Mouse (Mus musculus): ENCODE data around the gene Mfap3l. TPM values are rescaled to one million over a fixed set of nuclear protein-coding genes. Genes with fewer than 3 reads are reported as not detected.
A peak's percentile ranks its signal among the peaks of the same experiment; 100 is the strongest.
"Not testable (repeated sequence)": the region's sequence is repeated elsewhere in the genome, so short reads cannot be mapped to it uniquely, and the experiment has no call there.

Gene Mfap3l
- polyA plus RNA-seq (2015; fragmentation: Nextera tagmentation; extraction: Ambion mirVana) = 4.4 and 4.7 TPM in 2 replicates

GRCm38 (mm10) chr8:60632250-60632932 lies at the start of gene Mfap3l:
Gene Mfap3l, plus strand, starts transcription at chr8:60632827.
- peak within 1 kb of the TSS; percentile 72 for H3K27ac ChIP-seq
- WGBS = under 1% methylated on average over 60 of the region's 60 CpGs

GRCm38 (mm10) chr8:60583369-60583768 lies 49.3 kb upstream of the Mfap3l start:
- ATAC-seq (ENCODE audit: borderline replicate concordance, extremely low read depth, low FRiP score, low TSS enrichment) = no peak
- WGBS = 68% methylated on average over 2 of the region's 2 CpGs

More at GRCm38 (mm10) chr8:60632250-60632932, at the start of gene Mfap3l:
- Histone ChIP-seq H3K9ac (peak within 1 kb of the TSS; percentile 55), H3K4me1 (peaks cover 15% of the 10 kb centered on the region), H3K4me2 (peak within 1 kb of the TSS; percentile 98), H3K4me3 (peak within 1 kb of the TSS; percentile 67), H3K27me3 (no peaks in the 10 kb centered on the region; the same call in 1 of the 2 replicates), H3K9me3 (no peaks in the 10 kb centered on the region), H3K36me3 (no peaks in the 10 kb centered on the region)
- ATAC-seq (ENCODE audit: borderline replicate concordance, extremely low read depth, low FRiP score, low TSS enrichment) = peak; percentile 98

GRCm38 (mm10) chr8:60591352-60592105 lies 41.1 kb upstream of the Mfap3l start:
- not testable (repeated sequence) for H3K27ac ChIP-seq; H3K4me1 ChIP-seq; H3K9me3 ChIP-seq; ATAC-seq (ENCODE audit: borderline replicate concordance, extremely low read depth, low FRiP score, low TSS enrichment); H3K4me3 ChIP-seq; H3K27me3 ChIP-seq; H3K9ac ChIP-seq; H3K4me2 ChIP-seq; H3K36me3 ChIP-seq
- WGBS = 81% methylated on average over 29 of the region's 29 CpGs

More at GRCm38 (mm10) chr8:60583369-60583768, 49.3 kb upstream of the Mfap3l start:
- Histone ChIP-seq H3K4me1 (no peaks in the 10 kb centered on the region), H3K9ac (no peak overlapping the region), H3K27me3 (no peaks in the 10 kb centered on the region), H3K36me3 (no peaks in the 10 kb centered on the region), H3K4me3 (no peak overlapping the region), H3K9me3 (no peaks in the 10 kb centered on the region), H3K4me2 (no peak overlapping the region), H3K27ac (no peak overlapping the region)

- ATAC-seq (ENCODE audit: borderline replicate concordance, extremely low read depth, low FRiP score, low TSS enrichment) = no peak
- H3K4me1 ChIP-seq = no peaks in the 10 kb centered on the region
- no peaks in the 10 kb centered on the region for H3K9me3 ChIP-seq
- no peak overlapping the region for H3K9ac ChIP-seq
- no peaks in the 10 kb centered on the region for H3K36me3 ChIP-seq
- 62% methylated on average over 3 of the region's 3 CpGs for WGBS
- no peak overlapping the region for H3K4me3 ChIP-seq
- no peak overlapping the region for H3K27ac ChIP-seq
- H3K27me3 ChIP-seq = no peaks in the 10 kb centered on the region
- H3K4me2 ChIP-seq = no peak overlapping the region
Observed at GRCm38 (mm10) chr8:60594761-60595160, 37.9 kb upstream of the Mfap3l start.

GRCm38 (mm10) chr8:60611580-60612111 lies 21.0 kb upstream of the Mfap3l start:
- H3K4me3 ChIP-seq = no peak overlapping the region
- H3K9ac ChIP-seq = no peak overlapping the region
- H3K27me3 ChIP-seq = no peaks in the 10 kb centered on the region
- H3K9me3 ChIP-seq = no peaks in the 10 kb centered on the region
- no peak overlapping the region for H3K27ac ChIP-seq
- no peaks in the 10 kb centered on the region for H3K36me3 ChIP-seq
- no peak overlapping the region for H3K4me2 ChIP-seq
- no peak for ATAC-seq (ENCODE audit: borderline replicate concordance, extremely low read depth, low FRiP score, low TSS enrichment)
- H3K4me1 ChIP-seq = no peaks in the 10 kb centered on the region

GRCm38 (mm10) chr8:60616928-60617327 lies 15.7 kb upstream of the Mfap3l start:
- 39% methylated on average over 2 of the region's 2 CpGs for WGBS

GRCm38 (mm10) chr8:60621561-60621960 lies 11.1 kb upstream of the Mfap3l start:
- Histone ChIP-seq H3K9ac (no peak overlapping the region), H3K27ac (no peak overlapping the region), H3K36me3 (no peaks in the 10 kb centered on the region), H3K4me3 (no peak overlapping the region), H3K9me3 (no peaks in the 10 kb centered on the region), H3K27me3 (no peaks in the 10 kb centered on the region), H3K4me1 (no peaks in the 10 kb centered on the region), H3K4me2 (no peak overlapping the region)
- ATAC-seq (ENCODE audit: borderline replicate concordance, extremely low read depth, low FRiP score, low TSS enrichment) = no peak
- WGBS = 67% methylated on average over 4 of the region's 4 CpGs

More at GRCm38 (mm10) chr8:60616928-60617327, 15.7 kb upstream of the Mfap3l start:
- Histone ChIP-seq H3K4me1 (no peaks in the 10 kb centered on the region), H3K4me3 (no peak overlapping the region), H3K9ac (no peak overlapping the region), H3K9me3 (no peaks in the 10 kb centered on the region), H3K27me3 (no peaks in the 10 kb centered on the region), H3K4me2 (no peak overlapping the region), H3K36me3 (no peaks in the 10 kb centered on the region), H3K27ac (no peak overlapping the region)
- no peak for ATAC-seq (ENCODE audit: borderline replicate concordance, extremely low read depth, low FRiP score, low TSS enrichment)

GRCm38 (mm10) chr8:60622056-60622455 lies 10.6 kb upstream of the Mfap3l start:
- no peak overlapping the region for H3K4me2 ChIP-seq
- H3K4me1 ChIP-seq = no peaks in the 10 kb centered on the region
- WGBS = 90% methylated on average over 12 of the region's 12 CpGs
- no peak overlapping the region for H3K4me3 ChIP-seq
- H3K9ac ChIP-seq = no peak overlapping the region
- no peak for ATAC-seq (ENCODE audit: borderline replicate concordance, extremely low read depth, low FRiP score, low TSS enrichment)
- no peaks in the 10 kb centered on the region for H3K9me3 ChIP-seq
- no peak overlapping the region for H3K27ac ChIP-seq
- H3K27me3 ChIP-seq = no peaks in the 10 kb centered on the region
- H3K36me3 ChIP-seq = no peaks in the 10 kb centered on the region

- no peaks in the 10 kb centered on the region for H3K36me3 ChIP-seq
- WGBS = 39% methylated on average over 1 of the region's 1 CpGs
- H3K9ac ChIP-seq = no peak overlapping the region
- no peaks in the 10 kb centered on the region for H3K4me1 ChIP-seq
- H3K27me3 ChIP-seq = no peaks in the 10 kb centered on the region
- ATAC-seq (ENCODE audit: borderline replicate concordance, extremely low read depth, low FRiP score, low TSS enrichment) = no peak
- no peaks in the 10 kb centered on the region for H3K9me3 ChIP-seq
- no peak overlapping the region for H3K4me3 ChIP-seq
- H3K4me2 ChIP-seq = no peak overlapping the region
- H3K27ac ChIP-seq = peak overlapping the region; percentile 31; the same call in 1 of the 2 replicates
Observed at GRCm38 (mm10) chr8:60623438-60623837, 9.2 kb upstream of the Mfap3l start.

- Histone ChIP-seq H3K4me3 (no peak overlapping the region), H3K9ac (no peak overlapping the region), H3K36me3 (no peaks in the 10 kb centered on the region), H3K9me3 (no peaks in the 10 kb centered on the region), H3K4me1 (no peaks in the 10 kb centered on the region), H3K4me2 (no peak overlapping the region), H3K27me3 (no peaks in the 10 kb centered on the region; the same call in 1 of the 2 replicates), H3K27ac (no peak overlapping the region)
- 83% methylated on average over 7 of the region's 7 CpGs for WGBS
- no peak for ATAC-seq (ENCODE audit: borderline replicate concordance, extremely low read depth, low FRiP score, low TSS enrichment)
Observed at GRCm38 (mm10) chr8:60624722-60625121, 7.9 kb upstream of the Mfap3l start.

- ATAC-seq (ENCODE audit: borderline replicate concordance, extremely low read depth, low FRiP score, low TSS enrichment) = peak; percentile 3; the same call in 1 of the 2 replicates
- H3K9ac ChIP-seq = no peak overlapping the region
Observed at GRCm38 (mm10) chr8:60627937-60628336, 4.7 kb upstream of the Mfap3l start.

GRCm38 (mm10) chr8:60629059-60629458 lies 3.6 kb upstream of the Mfap3l start:
- Histone ChIP-seq H3K27ac (no peak overlapping the region), H3K9me3 (no peaks in the 10 kb centered on the region), H3K36me3 (no peaks in the 10 kb centered on the region), H3K4me1 (peaks cover 15% of the 10 kb centered on the region), H3K4me3 (no peak overlapping the region), H3K27me3 (no peaks in the 10 kb centered on the region; the same call in 1 of the 2 replicates), H3K4me2 (no peak overlapping the region), H3K9ac (no peak overlapping the region)
- no peak for ATAC-seq (ENCODE audit: borderline replicate concordance, extremely low read depth, low FRiP score, low TSS enrichment)
- WGBS = 71% methylated on average over 4 of the region's 4 CpGs

More at GRCm38 (mm10) chr8:60627937-60628336, 4.7 kb upstream of the Mfap3l start:
- Histone ChIP-seq H3K4me1 (peaks cover 10% of the 10 kb centered on the region), H3K4me2 (no peak overlapping the region), H3K27ac (peak overlapping the region; percentile 66), H3K9me3 (no peaks in the 10 kb centered on the region), H3K36me3 (no peaks in the 10 kb centered on the region), H3K27me3 (no peaks in the 10 kb centered on the region; the same call in 1 of the 2 replicates), H3K4me3 (no peak overlapping the region)
- 44% methylated on average over 3 of the region's 3 CpGs for WGBS
